Mouse (Mus musculus): ENCODE measurements around the gene Dnah3.

DNA sequence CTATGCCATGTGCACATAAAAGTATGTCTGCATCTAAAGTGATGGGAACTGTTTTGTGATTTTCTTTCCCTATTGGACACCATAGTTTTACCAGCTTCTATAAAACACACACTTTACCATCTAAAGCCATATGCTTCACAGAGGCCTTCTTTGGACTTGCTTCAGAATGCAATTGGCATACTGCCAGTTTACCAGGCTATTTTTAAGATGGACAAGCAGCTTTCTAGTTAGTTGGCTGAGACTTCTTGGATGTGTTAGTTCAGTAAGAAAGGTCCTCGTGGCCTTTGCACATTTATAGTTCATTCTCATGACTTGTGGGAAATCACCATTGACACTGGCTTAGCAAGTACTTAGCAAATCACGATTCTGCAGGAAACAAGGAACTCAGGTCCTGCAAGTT is 11.3 kb upstream of the Dnah3 start:
- TF ChIP-seq POLR2A (IDR thresholded peaks at IDR 0.05; ENCODE audit: low read depth, low read length) (no peak), CTCF (IDR thresholded peaks at IDR 0.05; ENCODE audit: borderline replicate concordance, insufficient read depth, low read length) (no peak)

All from embryonic fibroblast, embryonic 13.5 days (primary cell).